Mouse (Mus musculus) MEL (cell line): Measurements from ENCODE around the gene Usp44. TPM values are rescaled to one million over a fixed set of nuclear protein-coding genes. Genes with fewer than 3 reads are reported as not detected.

Source experiments
- DNase-seq: peaks from one replicate; pipeline ENCODE4 v3.0.0; 2011; ENCODE audit warnings: low read depth, low spot score
- H3K27ac ChIP-seq: 2 replicates; pipeline ENCODE4 v1.5.1; 2012; ENCODE audit warnings: low read depth, mild to moderate bottlenecking, control low read depth, low read length, moderate library complexity; ENCODE audit not compliant: control insufficient read depth
- H3K27me3 ChIP-seq, 2 experiments: fragments of 150-350 bp in 1 of 2; sonication (generic) in 1 of 2; 2 replicates each; pipeline ENCODE4 v1.6.1; 2012; ENCODE audit warnings: low read length in 2 of 2, mild to moderate bottlenecking in 2 of 2, improper control_type of control experiment in 1 of 2, moderate library complexity in 1 of 2; ENCODE audit not compliant: insufficient read depth in 2 of 2, control insufficient read depth in 1 of 2
- H3K36me3 ChIP-seq, 2 experiments: 2 replicates each; pipeline ENCODE4 v1.6.1; 2012 to 2014; ENCODE audit warnings: low read length in 2 of 2, improper control_type of control experiment in 1 of 2, inconsistent platforms in 1 of 2, mild to moderate bottlenecking in 1 of 2; ENCODE audit not compliant: insufficient read depth in 2 of 2, control insufficient read depth in 1 of 2
- H3K4me1 ChIP-seq, 2 experiments: fragments of 150-350 bp in 1 of 2; sonication (generic) in 1 of 2; 2 replicates each; pipeline ENCODE4 v1.6.1; 2012; ENCODE audit warnings: low read length in 2 of 2, improper control_type of control experiment in 1 of 2, mild to moderate bottlenecking in 1 of 2; ENCODE audit not compliant: insufficient read depth in 2 of 2, control insufficient read depth in 1 of 2
- H3K4me3 ChIP-seq, 2 experiments: fragments of 150-350 bp in 1 of 2; sonication (generic) in 1 of 2; 2 replicates each; pipeline ENCODE4 v1.5.1; 2012; ENCODE audit warnings: low read depth in 2 of 2, low read length in 2 of 2, mild to moderate bottlenecking in 2 of 2, moderate library complexity in 2 of 2, control low read depth in 1 of 2, improper control_type of control experiment in 1 of 2; ENCODE audit not compliant: control insufficient read depth in 1 of 2, insufficient read depth in 1 of 2
- H3K79me2 ChIP-seq: 2 replicates; pipeline ENCODE4 v1.6.1; 2012; ENCODE audit warnings: mild to moderate bottlenecking, low read length, moderate library complexity; ENCODE audit not compliant: control insufficient read depth, poor library complexity, insufficient read depth
- H3K9ac ChIP-seq: 2 replicates; pipeline ENCODE4 v1.6.1; 2012; ENCODE audit warnings: low read depth, mild to moderate bottlenecking, control low read depth, low read length, moderate library complexity; ENCODE audit not compliant: control insufficient read depth, poor library complexity, severe bottlenecking
- H3K9me3 ChIP-seq: fragments of 150-350 bp; sonication (generic); replicated peaks from 2 replicates; pipeline ENCODE4 v1.6.1; 2012; ENCODE audit warnings: mild to moderate bottlenecking, low read length, improper control_type of control experiment, moderate library complexity; ENCODE audit not compliant: insufficient read depth
- CHD1 ChIP-seq: IDR thresholded peaks from 2 replicates; pipeline ENCODE4 v1.6.1; 2012; ENCODE audit warnings: low read depth, mild to moderate bottlenecking, inconsistent platforms, low read length, improper control_type of control experiment
- E2F4 ChIP-seq: IDR thresholded peaks from 2 replicates; pipeline ENCODE4 v1.6.1; 2011; ENCODE audit warnings: low read depth, low read length, improper control_type of control experiment, borderline replicate concordance
- ELF1 ChIP-seq: IDR thresholded peaks from 2 replicates; pipeline ENCODE4 v1.6.1; 2014; ENCODE audit warnings: low read depth, mild to moderate bottlenecking, inconsistent platforms, low read length, improper control_type of control experiment, moderate library complexity
- ETS1 ChIP-seq: IDR thresholded peaks from 2 replicates; pipeline ENCODE4 v1.6.1; 2012; ENCODE audit warnings: low read depth, mild to moderate bottlenecking, inconsistent platforms, low read length, improper control_type of control experiment, moderate library complexity
- GATA1 ChIP-seq: IDR thresholded peaks from 2 replicates; pipeline ENCODE4 v1.6.1; 2011; ENCODE audit warnings: low read depth, low read length, improper control_type of control experiment
- HCFC1 ChIP-seq: IDR thresholded peaks from 2 replicates; pipeline ENCODE4 v1.6.1; 2012; ENCODE audit warnings: low read depth, mild to moderate bottlenecking, inconsistent platforms, low read length, improper control_type of control experiment, moderate library complexity
- JUND ChIP-seq: IDR thresholded peaks from 2 replicates; pipeline ENCODE4 v1.6.1; 2011; ENCODE audit warnings: low read depth, mild to moderate bottlenecking, improper control_type of control experiment, low read length
- KAT2A ChIP-seq: conservative IDR thresholded peaks from 2 replicates; pipeline ENCODE4 v1.6.1; 2012; ENCODE audit warnings: low read depth, low read length, improper control_type of control experiment, inconsistent platforms
- MAFK ChIP-seq: IDR thresholded peaks from 2 replicates; pipeline ENCODE4 v1.6.1; 2011; ENCODE audit warnings: low read depth, mild to moderate bottlenecking, low read length, improper control_type of control experiment, borderline replicate concordance
- MAX ChIP-seq: IDR thresholded peaks from 2 replicates; pipeline ENCODE4 v1.6.1; 2011; ENCODE audit warnings: low read length, improper control_type of control experiment
- MAZ ChIP-seq: IDR thresholded peaks from 2 replicates; pipeline ENCODE4 v1.6.1; 2012; ENCODE audit warnings: low read depth, mild to moderate bottlenecking, inconsistent platforms, low read length, improper control_type of control experiment
- MXI1 ChIP-seq: IDR thresholded peaks from 2 replicates; pipeline ENCODE4 v1.6.1; 2011; ENCODE audit warnings: mild to moderate bottlenecking, low read depth, low read length, improper control_type of control experiment
- MYB ChIP-seq: IDR thresholded peaks from 2 replicates; pipeline ENCODE4 v1.6.1; 2011; ENCODE audit warnings: mild to moderate bottlenecking, low read depth, low read length, improper control_type of control experiment
- MYC ChIP-seq: IDR thresholded peaks from 2 replicates; pipeline ENCODE4 v1.6.1; 2011; ENCODE audit warnings: low read depth, mild to moderate bottlenecking, low read length, improper control_type of control experiment, moderate library complexity
- NELFE ChIP-seq: IDR thresholded peaks from 2 replicates; pipeline ENCODE4 v1.6.1; 2011; ENCODE audit warnings: low read depth, low read length, improper control_type of control experiment
- POLR2A ChIP-seq, 2 experiments: IDR thresholded peaks; 2 replicates each; pipeline ENCODE4 v1.6.1; 2011 to 2012; ENCODE audit warnings: low read length in 2 of 2, mild to moderate bottlenecking in 2 of 2, control low read depth in 1 of 2, improper control_type of control experiment in 1 of 2, low read depth in 1 of 2, moderate library complexity in 1 of 2; ENCODE audit not compliant: control insufficient read depth in 1 of 2, insufficient read depth in 1 of 2, poor library complexity in 1 of 2
- POLR2AphosphoS2 ChIP-seq: IDR thresholded peaks from 2 replicates; pipeline ENCODE4 v1.6.1; 2011; ENCODE audit warnings: low read length, improper control_type of control experiment
- SMC3 ChIP-seq: IDR thresholded peaks from 2 replicates; pipeline ENCODE4 v1.6.1; 2011; ENCODE audit warnings: low read depth, low read length, improper control_type of control experiment
- UBTF ChIP-seq: IDR thresholded peaks from 2 replicates; pipeline ENCODE4 v1.6.1; 2012; ENCODE audit warnings: low read depth, mild to moderate bottlenecking, inconsistent platforms, low read length, improper control_type of control experiment, moderate library complexity, borderline replicate concordance; ENCODE audit not compliant: insufficient read depth
- USF2 ChIP-seq, 2 experiments: IDR thresholded peaks; 2 replicates each; pipeline ENCODE4 v1.6.1; 2011 to 2012; ENCODE audit warnings: improper control_type of control experiment in 2 of 2, low read length in 2 of 2, borderline replicate concordance in 1 of 2, inconsistent platforms in 1 of 2, low read depth in 1 of 2, mild to moderate bottlenecking in 1 of 2; ENCODE audit not compliant: insufficient read depth in 1 of 2
- ZKSCAN1 ChIP-seq: IDR thresholded peaks from 2 replicates; pipeline ENCODE4 v1.6.1; 2012; ENCODE audit warnings: low read depth, mild to moderate bottlenecking, inconsistent platforms, low read length, improper control_type of control experiment, moderate library complexity
- ZMIZ1 ChIP-seq: IDR thresholded peaks from 2 replicates; pipeline ENCODE4 v1.6.1; 2012; ENCODE audit warnings: low read depth, mild to moderate bottlenecking, inconsistent platforms, low read length, improper control_type of control experiment, moderate library complexity
- ZNF384 ChIP-seq: IDR thresholded peaks from 2 replicates; pipeline ENCODE4 v1.6.1; 2012; ENCODE audit warnings: low read depth, mild to moderate bottlenecking, inconsistent platforms, low read length, improper control_type of control experiment
- polyA plus RNA-seq, 2 experiments: library from polyadenylated mRNA; stranded (reverse) in 1 of 2; unstranded in 1 of 2; fragments of >175 nt in 1 of 2; fragments of >200 nt in 1 of 2; gene quantifications; 2 replicates each; pipeline versions ENCODE4 v1.2.1 to v1.2.4; 2012; ENCODE audit warnings: low replicate concordance in 2 of 2, low read depth in 1 of 2; ENCODE audit not compliant: insufficient read length in 2 of 2, insufficient read depth in 1 of 2, missing spikeins in 1 of 2
- total RNA-seq: library from RNA; depleted of rRNA; stranded (reverse); fragments of 300-350 nt; gene quantifications from 2 replicates; pipeline ENCODE4 v1.2.3, GENCODE M21; 2012

The Usp44 gene
- total and polyA plus RNA-seq, 3 experiments: 0.12 to 1.4 TPM; not detected in 1

DNA sequence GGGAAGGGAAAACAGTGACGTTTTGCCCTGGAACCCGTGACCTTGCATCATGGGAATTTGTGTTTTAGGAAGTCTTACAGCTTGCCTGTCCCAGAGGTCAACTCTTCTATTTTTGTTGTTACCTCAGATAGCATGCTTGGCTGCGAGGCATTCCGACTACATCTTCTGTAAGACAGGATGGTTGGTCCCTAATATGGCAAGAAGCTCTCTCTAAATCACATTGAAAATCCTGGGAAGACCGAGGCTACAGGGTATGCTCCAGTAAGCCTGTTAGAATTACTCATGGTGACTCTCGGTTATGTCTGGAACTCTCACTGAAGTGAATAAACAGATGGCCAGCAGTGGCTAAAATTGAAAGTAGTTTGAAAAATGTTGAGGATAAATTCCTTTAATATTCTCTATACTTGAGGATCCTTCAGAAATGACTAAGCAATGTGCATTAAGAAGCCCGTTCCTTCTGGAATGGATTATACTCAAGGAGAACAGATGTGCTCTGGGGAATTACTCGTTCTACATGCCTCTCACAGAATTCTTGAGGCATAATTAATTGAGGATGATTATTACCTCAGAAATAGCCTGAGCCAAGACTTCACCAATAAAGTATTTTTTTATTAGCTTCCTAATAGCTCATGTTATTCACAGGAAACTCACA lies 31.5 kb upstream of the Usp44 start:
- Histone ChIP-seq H3K79me2 (no peaks in the 10 kb centered on the region), H3K4me1 (no peaks in the 10 kb centered on the region), H3K4me3 (no peak overlapping the region), H3K9me3 (no peaks in the 10 kb centered on the region), H3K27ac (no peak overlapping the region), H3K27me3 (peaks cover 7 to 15% of the 10 kb centered on the region in 2 experiments), H3K9ac (no peak overlapping the region), H3K36me3 (no peaks in the 10 kb centered on the region)
- TF ChIP-seq POLR2AphosphoS2 (no peak), CHD1 (no peak), USF2 (IDR thresholded peaks at IDR 0.05; ENCODE audit: borderline replicate concordance in 1 of 2, insufficient read depth in 1 of 2, low read depth in 1 of 2, low read length in 2 of 2) (no peak), HCFC1 (no peak), UBTF (no peak), ETS1 (no peak), POLR2A (IDR thresholded peaks at IDR 0.05; ENCODE audit: control insufficient read depth in 1 of 2, insufficient read depth in 1 of 2, low read depth in 1 of 2, low read length in 2 of 2, poor library complexity in 1 of 2) (no peak), JUND (no peak), SMC3 (no peak), KAT2A (no peak), MAFK (no peak), ZMIZ1 (no peak), MYC (no peak), MAZ (no peak), ZNF384 (no peak), ELF1 (no peak), NELFE (no peak), GATA1 (no peak), MAX (no peak), E2F4 (no peak)
- DNase-seq: no peak

DNA sequence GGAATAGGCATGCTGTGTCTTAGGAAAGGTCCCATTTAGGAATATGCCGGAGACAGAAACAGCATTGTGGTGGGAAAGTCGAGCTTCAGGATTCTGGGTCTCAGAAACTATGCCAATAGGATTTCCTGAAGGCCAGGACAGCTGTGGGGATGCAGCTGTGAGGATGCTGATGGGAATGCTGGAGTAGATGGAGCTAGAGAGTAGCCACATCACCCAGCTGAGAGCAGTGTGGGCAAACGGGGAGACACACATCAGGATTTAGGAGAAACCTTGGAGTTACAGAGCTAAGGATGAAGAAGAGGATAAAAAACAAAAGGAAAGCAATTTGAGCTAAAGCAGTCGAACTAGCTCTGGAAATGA lies 31.0 kb upstream of the Usp44 start:
- Histone ChIP-seq H3K27ac (no peak overlapping the region), H3K9ac (no peak overlapping the region), H3K4me3 (no peak overlapping the region), H3K4me1 (no peaks in the 10 kb centered on the region), H3K9me3 (no peaks in the 10 kb centered on the region), H3K79me2 (no peaks in the 10 kb centered on the region), H3K27me3 (peaks cover 7 to 15% of the 10 kb centered on the region in 2 experiments), H3K36me3 (no peaks in the 10 kb centered on the region)
- no peak for DNase-seq
- TF ChIP-seq MXI1: no peak
- TF ChIP-seq HCFC1: no peak
- TF ChIP-seq ZKSCAN1: no peak
- no peak for TF ChIP-seq MYB
- TF ChIP-seq USF2 (IDR thresholded peaks at IDR 0.05; ENCODE audit: borderline replicate concordance in 1 of 2, insufficient read depth in 1 of 2, low read depth in 1 of 2, low read length in 2 of 2): no peak
- no peak for TF ChIP-seq ELF1
